Mouse (Mus musculus): Measurements from ENCODE around the gene Hyal1.

Gene Hyal1

GRCm38 (mm10) chr9:107576357-107577107, at the start of gene Hyal1:
Gene Hyal1, plus strand, starts transcription at chr9:107576927.
- peak; percentile 50 to 64 for DNase-seq (ENCODE audit: low spot score in 2 of 2)

GRCm38 (mm10) chr9:107533791-107534407, 42.8 kb upstream of the Hyal1 start, which contains the start of gene Tmem115:
Gene Tmem115, plus strand, starts transcription at chr9:107533945.
- peak; percentile 94 for DNase-seq (ENCODE audit: low spot score in 2 of 2)

- DNase-seq (ENCODE audit: low spot score in 2 of 2): no peak
Measured at GRCm38 (mm10) chr9:107534408-107535202, 42.1 kb upstream of the Hyal1 start.

GRCm38 (mm10) chr9:107538231-107538630, 38.5 kb upstream of the Hyal1 start:
- no peak for DNase-seq (ENCODE audit: low spot score in 2 of 2)

- no peak for DNase-seq (ENCODE audit: low spot score in 2 of 2)
Measured at GRCm38 (mm10) chr9:107538711-107539110, 38.0 kb upstream of the Hyal1 start.

GRCm38 (mm10) chr9:107539940-107540339, 36.8 kb upstream of the Hyal1 start:
- DNase-seq (ENCODE audit: low spot score in 2 of 2): no peak

- DNase-seq (ENCODE audit: low spot score in 2 of 2): no peak
Measured at GRCm38 (mm10) chr9:107540420-107540819, 36.3 kb upstream of the Hyal1 start.

- no peak for DNase-seq (ENCODE audit: low spot score in 2 of 2)
Measured at GRCm38 (mm10) chr9:107541005-107541404, 35.7 kb upstream of the Hyal1 start.

- DNase-seq (ENCODE audit: low spot score in 2 of 2): peak; percentile 94
Measured at GRCm38 (mm10) chr9:107541474-107542351, 35.0 kb upstream of the Hyal1 start, which contains the start of the genes Cyb561d2 and Nprl2. Gene Cyb561d2, minus strand, starts transcription at chr9:107542193. Gene Nprl2, plus strand, starts transcription at chr9:107542226.

- no peak for DNase-seq (ENCODE audit: low spot score in 2 of 2)
Measured at GRCm38 (mm10) chr9:107542352-107542686, 34.4 kb upstream of the Hyal1 start.

GRCm38 (mm10) chr9:107542721-107543120, 34.0 kb upstream of the Hyal1 start:
- DNase-seq (ENCODE audit: low spot score in 2 of 2): no peak

- DNase-seq (ENCODE audit: low spot score in 2 of 2): no peak
Measured at GRCm38 (mm10) chr9:107543299-107543698, 33.4 kb upstream of the Hyal1 start.

GRCm38 (mm10) chr9:107544196-107544700, 32.5 kb upstream of the Hyal1 start:
- no peak for DNase-seq (ENCODE audit: low spot score in 2 of 2)

- no peak for DNase-seq (ENCODE audit: low spot score in 2 of 2)
Measured at GRCm38 (mm10) chr9:107544729-107545128, 32.0 kb upstream of the Hyal1 start.

GRCm38 (mm10) chr9:107545199-107545598, 31.5 kb upstream of the Hyal1 start:
- no peak for DNase-seq (ENCODE audit: low spot score in 2 of 2)

- peak; percentile 60 to 65 for DNase-seq (ENCODE audit: low spot score in 2 of 2)
Measured at GRCm38 (mm10) chr9:107545602-107546001, 31.1 kb upstream of the Hyal1 start.

- peak; percentile 82 to 87 for DNase-seq (ENCODE audit: low spot score in 2 of 2)
Measured at GRCm38 (mm10) chr9:107547026-107547425, 29.7 kb upstream of the Hyal1 start, which contains the start of gene Zmynd10. Gene Zmynd10, plus strand, starts transcription at chr9:107547298.

GRCm38 (mm10) chr9:107547957-107548356, 28.8 kb upstream of the Hyal1 start:
- no peak for DNase-seq (ENCODE audit: low spot score in 2 of 2)

- DNase-seq (ENCODE audit: low spot score in 2 of 2): no peak
Measured at GRCm38 (mm10) chr9:107548820-107549219, 27.9 kb upstream of the Hyal1 start.

- DNase-seq (ENCODE audit: low spot score in 2 of 2): no peak
Measured at GRCm38 (mm10) chr9:107549297-107550074, 27.2 kb upstream of the Hyal1 start.
